Mouse (Mus musculus) lung, adult 2 months (tissue): Measurements from ENCODE around the gene Casc3.

Source experiments
- CTCF ChIP-seq: fragments of 200-500 bp; IDR thresholded peaks from 2 replicates; pipeline ENCODE4 v1.5.1; 2011; ENCODE audit warnings: mild to moderate bottlenecking, low read length, control low read depth; ENCODE audit not compliant: insufficient read depth
- POLR2A ChIP-seq: fragments of 200-500 bp; IDR thresholded peaks from 2 replicates; pipeline ENCODE4 v1.6.1; 2011; ENCODE audit warnings: low read depth, mild to moderate bottlenecking, control low read depth, low read length, borderline replicate concordance; ENCODE audit errors: extremely low read depth

DNA sequence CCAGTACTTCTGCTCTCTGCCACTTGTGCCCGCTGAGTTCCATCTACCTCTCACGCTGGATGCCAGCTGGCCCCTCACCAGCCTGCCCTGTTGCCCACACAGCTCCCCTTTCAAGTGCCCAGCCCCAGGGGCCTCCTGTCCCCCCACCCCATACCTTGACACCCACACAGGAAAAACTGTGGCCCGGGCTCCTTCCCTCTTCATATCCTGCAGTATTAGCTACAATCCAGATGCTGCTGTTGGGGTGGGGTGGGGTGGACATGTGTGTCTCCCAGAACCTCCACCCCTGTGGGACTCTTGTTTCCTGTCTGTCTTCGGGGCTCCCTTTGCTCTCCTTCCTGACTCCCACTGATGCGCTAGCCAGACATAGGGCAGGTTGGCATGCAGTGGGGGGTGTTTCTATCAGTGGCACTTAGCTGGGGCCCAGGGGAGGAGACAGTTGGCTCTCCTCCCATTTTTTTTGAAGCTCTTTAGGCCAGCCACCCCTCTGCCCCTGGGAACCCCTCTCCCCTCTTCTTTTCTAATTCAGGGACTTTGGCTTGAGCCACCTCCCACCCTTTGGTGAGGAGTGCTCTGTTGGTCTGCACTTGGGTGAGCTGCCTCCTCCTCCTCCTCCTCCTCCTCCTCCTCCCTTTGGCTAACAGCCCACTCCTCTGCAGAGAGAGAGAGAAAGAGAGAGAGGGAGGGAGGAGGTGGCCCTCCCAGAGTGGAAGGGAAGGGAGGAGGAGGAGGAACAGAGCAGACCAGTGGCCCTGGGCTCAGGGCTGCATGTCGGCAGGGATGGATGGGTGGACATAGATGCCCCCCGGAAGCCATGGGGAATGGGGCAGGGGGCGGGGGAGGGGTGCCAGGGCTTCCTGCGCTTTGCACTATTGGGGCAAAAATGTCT lies 39.0 kb upstream of the Casc3 start:
- TF ChIP-seq CTCF (no peak), POLR2A (no peak)
